Mouse (Mus musculus) spleen, postnatal 0 days (tissue): Measurements from ENCODE around the gene Gm10762. TPM values are rescaled to one million over a fixed set of nuclear protein-coding genes. Genes with fewer than 3 reads are reported as not detected.

Experiments
- polyA plus RNA-seq: library from polyadenylated mRNA; unstranded; fragments of >200 nt; fragmentation: Nextera tagmentation; extraction: Ambion mirVana; gene quantifications from 2 replicates; pipeline ENCODE4 v1.2.1, GENCODE M21; 2015

Gm10762 gene
- 9.1 and 10.8 TPM in 2 replicates for polyA plus RNA-seq

DNA sequence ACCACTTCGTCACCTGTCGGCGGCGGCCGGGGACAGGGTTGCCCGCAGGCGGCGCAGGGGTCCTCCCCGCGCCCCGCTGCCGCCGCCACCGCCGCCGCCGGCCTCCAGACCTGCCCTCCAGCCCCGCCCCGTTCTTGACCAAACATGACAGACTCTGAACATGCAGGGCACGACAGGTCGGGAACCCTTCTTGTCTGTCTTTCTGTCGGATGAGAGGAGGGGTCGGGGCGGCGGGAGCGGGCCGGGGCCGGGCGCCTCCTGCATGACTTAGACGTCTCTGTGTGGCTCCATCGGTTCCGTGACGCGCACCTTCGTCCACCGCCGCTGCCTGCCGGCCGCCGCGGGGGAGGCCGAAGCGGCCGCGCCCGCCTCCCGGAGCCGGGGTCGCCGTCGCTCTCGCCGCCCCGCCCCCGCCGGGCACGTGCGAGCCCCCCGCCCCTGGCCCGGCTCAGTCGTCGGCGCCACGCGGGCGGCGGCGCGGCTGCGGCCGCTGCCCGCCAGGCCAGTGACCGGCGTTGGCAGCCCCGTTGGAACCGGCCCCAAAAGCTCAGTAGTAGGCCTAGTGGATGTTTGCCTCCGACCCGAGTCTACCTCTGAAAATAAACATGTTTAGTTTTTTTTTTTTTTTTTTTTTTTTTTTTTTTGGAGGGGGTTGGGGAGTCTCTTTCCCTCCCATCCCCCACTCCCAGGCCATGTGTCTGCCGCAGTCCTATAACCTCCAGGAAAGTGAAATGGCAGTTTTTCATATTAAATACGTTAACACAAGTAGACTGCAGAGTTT, at the start of gene Gm10762:
Gene Gm10762 (minus strand): TSS at position 65 of the 781 bp plus-strand sequence.

GRCm38 (mm10) chr2:128966641-128967580, 614 bp downstream of the Gm10762 start, which contains the start of gene Zc3h6:
Gene Zc3h6, plus strand, starts transcription at chr2:128967402.

DNA sequence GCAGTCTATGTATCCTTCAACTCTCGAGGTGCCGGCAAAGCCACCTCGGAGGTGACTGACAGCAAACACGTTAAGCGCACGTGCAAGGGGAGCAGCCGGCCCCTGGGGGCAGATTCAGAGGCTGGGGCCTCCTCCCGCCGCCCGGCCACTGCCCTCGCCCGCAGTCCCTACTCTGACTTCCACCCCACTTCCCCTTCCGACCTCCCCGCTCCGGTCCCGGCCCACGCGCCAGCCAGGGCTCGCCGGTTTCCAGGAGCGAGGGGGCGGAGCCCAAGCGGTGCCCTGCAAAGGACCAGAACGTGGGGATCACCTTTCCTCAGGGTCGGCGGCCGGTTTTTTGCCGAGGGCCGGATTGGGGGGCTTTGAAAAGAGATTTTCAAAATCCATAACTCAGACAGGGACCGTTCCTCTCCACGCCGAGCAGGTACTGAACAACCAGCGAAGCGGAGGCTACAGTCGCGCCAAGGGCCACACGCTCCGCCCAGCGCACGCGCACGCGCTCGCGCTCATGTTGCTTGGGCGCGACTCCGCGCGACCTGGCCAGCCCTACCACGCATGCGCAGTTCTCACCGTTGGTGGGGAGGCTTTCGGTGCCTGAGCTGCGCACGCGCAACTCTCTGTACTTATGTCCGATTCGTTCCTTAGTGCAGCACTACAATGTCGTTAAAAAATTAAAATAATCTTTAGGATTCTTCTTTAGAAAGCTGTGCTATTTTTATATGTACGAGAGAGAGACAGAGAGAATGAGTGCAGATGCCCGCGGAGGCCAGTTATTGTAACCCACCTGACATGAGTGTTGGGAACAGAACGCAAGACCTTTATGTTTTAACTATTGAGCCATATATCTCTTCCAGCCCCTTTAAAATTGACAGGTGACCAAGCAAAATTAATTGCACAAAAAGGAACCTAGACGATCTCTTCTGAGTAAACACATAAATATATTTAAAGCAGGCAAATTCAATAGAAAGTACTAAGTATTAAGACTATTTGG, 23.7 kb downstream of the Gm10762 start, which contains the start of gene Zc3h8:
Gene Zc3h8 (minus strand): TSS at position 540 of the 991 bp plus-strand sequence.

Other genes with a start within 250 kb of the Gm10762 start
- gene Tmem87b, start 149.6 kb downstream of the Gm10762 start, polyA plus RNA-seq: 8.6 and 9.9 TPM in 2 replicates
- gene Fbln7, start 104.7 kb downstream of the Gm10762 start, polyA plus RNA-seq: 0.22 and 0.41 TPM in 2 replicates
- 4.9 and 5.7 TPM in 2 replicates for gene Zc3h8, start 23.6 kb downstream of the Gm10762 start, polyA plus RNA-seq
- 2.5 and 2.6 TPM in 2 replicates for gene Zc3h6, start 323 bp downstream of the Gm10762 start, polyA plus RNA-seq
- 0.02 TPM in 1 of 2 replicates, not detected in the other for gene Vinac1, start 80.4 kb upstream of the Gm10762 start, polyA plus RNA-seq
- gene Ttl, start 98.2 kb upstream of the Gm10762 start, polyA plus RNA-seq: 2.5 and 3.0 TPM in 2 replicates
- gene Polr1b, start 133.3 kb upstream of the Gm10762 start, polyA plus RNA-seq: 16.9 and 18.4 TPM in 2 replicates
- 11.2 and 15.4 TPM in 2 replicates for gene Chchd5, start 162.0 kb upstream of the Gm10762 start, polyA plus RNA-seq
- gene Slc20a1, start 231.0 kb upstream of the Gm10762 start, polyA plus RNA-seq: 35.1 and 38.7 TPM in 2 replicates